Comparison of ENCODE assay signal across 8 mouse cellular contexts in the genomic region with DNA sequence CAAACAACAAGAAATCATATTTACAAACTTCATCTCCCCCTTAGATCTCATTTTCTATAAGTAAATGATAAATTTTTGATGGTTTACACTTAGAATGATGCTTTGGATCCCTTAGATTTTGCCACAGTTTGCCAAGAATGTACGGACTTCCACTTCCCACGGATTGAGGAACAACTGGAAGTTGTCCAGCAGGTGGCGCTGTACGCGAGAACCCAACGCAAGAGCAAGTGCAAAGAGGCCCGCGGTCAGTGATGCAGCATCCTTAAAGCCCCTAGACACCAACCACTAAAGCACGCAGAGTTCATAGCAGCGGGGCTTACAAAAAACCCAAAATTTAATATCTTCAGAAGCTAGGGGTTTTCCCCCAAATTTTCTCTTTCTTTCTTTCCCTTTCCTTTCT. TPM values are rescaled to one million over a fixed set of nuclear protein-coding genes. Genes with fewer than 3 reads are reported as not detected.
DNase-seq lines count a peak whose midpoint lies in the region; ATAC-seq lines count a peak whose summit lies in the region.
"Had no signal": no experiment of that assay in that cellular context is flagged by ENCODE, and none has a peak within 500 bp of the region (broad histone marks: within the 10 kb centered on the region; RNA-seq: fewer than 3 reads in every experiment).

No protein-coding gene starts in this region.

- H3K9me3 ChIP-seq in midbrain, embryonic 15.5 days: no peaks in the 10 kb centered on the region

- H3K27me3 ChIP-seq in midbrain, embryonic 15.5 days (replicated peaks): no peaks in the 10 kb centered on the region

- H3K9ac ChIP-seq in midbrain, embryonic 15.5 days: no peak overlapping the region

- H3K4me1 ChIP-seq in midbrain, embryonic 15.5 days: no peaks in the 10 kb centered on the region

- H3K36me3 ChIP-seq in midbrain, embryonic 15.5 days (replicated peaks): peaks cover 36% of the 10 kb centered on the region

- intact Hi-C loops in heart, postnatal 10 days (cut with DNase I): loop anchor here (1.0 to 2.0 kb wide), 3 partner anchors 79 to 489 kb away; no protein-coding TSS in a partner anchor

- 9% methylated on average over 10 of the region's 10 CpGs for WGBS in midbrain, embryonic 15.5 days

- peak; percentile 88 for DNase-seq in ES-CJ7 (ENCODE audit: low read depth, low spot score)
- peak; percentile 65 to 86 for DNase-seq in adrenal gland, adult (ENCODE audit: inconsistent age in 2 of 2, low spot score in 1 of 2)
- peak; percentile 74 to 91 for DNase-seq in heart, postnatal 10 days
- DNase-seq in layer of hippocampus, postnatal 36 days: peak; percentile 52 to 58
- DNase-seq in spleen, postnatal 36 days (ENCODE audit: low spot score in 2 of 2): peak; percentile 45 to 50

- H3K4me2 ChIP-seq in midbrain, embryonic 15.5 days: no peak overlapping the region

- no peak overlapping the region for H3K27ac ChIP-seq in midbrain, embryonic 15.5 days
- H3K27ac ChIP-seq: macrophage had no signal

- no peak overlapping the region for H3K4me3 ChIP-seq in midbrain, embryonic 15.5 days

- peak; percentile 93 for ATAC-seq in common myeloid progenitor, adult 5-6 weeks (replicated peaks; ENCODE audit: low read depth, poor library complexity, severe bottlenecking)
- ATAC-seq in midbrain, embryonic 15.5 days (replicated peaks): 0 out of 2 replicates have a peak, but pooled peaks have one; percentile 54

RNA-seq across cellular contexts. Expression of a gene that starts 16.0 kb away (rescaled TPM):
- total RNA-seq in common myeloid progenitor, adult 5-6 weeks (2017): 29.9 and 45.7 TPM in 2 replicates
- 10 to 100 TPM; 12.9 to 14.7 TPM for total RNA-seq in heart, postnatal 10 days (2021)
- 10 to 100 TPM; 45.7 to 46.1 TPM for total RNA-seq in layer of hippocampus, postnatal 36 days (2021)
- polyA plus RNA-seq in midbrain, embryonic 15.5 days (2015; fragmentation: Nextera tagmentation; extraction: Ambion mirVana): 29.2 and 30.5 TPM in 2 replicates

RNA-seq across cellular contexts. Expression of a gene that starts 16.3 kb away (rescaled TPM):
- 152 and 154 TPM in 2 replicates for total RNA-seq in common myeloid progenitor, adult 5-6 weeks (2017)
- 10 to 100 TPM in 1 of 2 experiments, 1 to 10 TPM in 1; 8.6 to 10.0 TPM for total RNA-seq in heart, postnatal 10 days (2021)
- total RNA-seq in layer of hippocampus, postnatal 36 days (2021): 1 to 10 TPM; 2.7 to 2.8 TPM
- polyA plus RNA-seq in midbrain, embryonic 15.5 days (2015; fragmentation: Nextera tagmentation; extraction: Ambion mirVana): 14.2 and 14.6 TPM in 2 replicates

RNA-seq across cellular contexts. Expression of a gene that starts 34.1 kb away (rescaled TPM):
- total RNA-seq in common myeloid progenitor, adult 5-6 weeks (2017): not detected in 2 replicates
- not detected for total RNA-seq in heart, postnatal 10 days (2021)
- under 1 TPM; 0.18 to 0.32 TPM for total RNA-seq in layer of hippocampus, postnatal 36 days (2021)
- polyA plus RNA-seq in midbrain, embryonic 15.5 days (2015; fragmentation: Nextera tagmentation; extraction: Ambion mirVana): not detected in 2 replicates
- polyA plus RNA-seq: macrophage had no signal

RNA-seq across cellular contexts. Expression of a gene that starts 59.7 kb away (rescaled TPM):
- not detected in 2 replicates for total RNA-seq in common myeloid progenitor, adult 5-6 weeks (2017)
- under 1 TPM; 0.15 to 0.22 TPM for total RNA-seq in heart, postnatal 10 days (2021)
- not detected for total RNA-seq in layer of hippocampus, postnatal 36 days (2021)
- polyA plus RNA-seq in midbrain, embryonic 15.5 days (2015; fragmentation: Nextera tagmentation; extraction: Ambion mirVana): not detected in 2 replicates
- polyA plus RNA-seq: macrophage had no signal

Comparison
In these comparisons a context has a peak if more than half of its experiments do, and no peak if none do; other contexts are left out.
1. RNA of a gene that starts 16.3 kb away (total RNA-seq): 152 to 154 TPM in common myeloid progenitor, adult 5-6 weeks; 8.6 to 10.0 TPM in heart, postnatal 10 days and 2.7 to 2.8 TPM in layer of hippocampus, postnatal 36 days; every median in the first group is over 10 times any median in the second.
2. Peak in every context shown above with its lines, with median percentiles within 50 percentile points of each other: DNase-seq.